Mouse (Mus musculus) liver, embryonic 12.5 days (tissue): ENCODE measurements around the gene Tbc1d1. TPM values are rescaled to one million over a fixed set of nuclear protein-coding genes. Genes with fewer than 3 reads are reported as not detected.

Experiments
- ATAC-seq: fragments of 200-750 bp; cut with Nextera tagmentation; 2 replicates; pipeline ENCODE4 v1.8.0; 2017; ENCODE audit warnings: moderate number of reproducible peaks, mild to moderate bottlenecking, moderate library complexity
- H3K27ac ChIP-seq: fragments of 300-500 bp; sonication (generic); 2 replicates; pipeline ENCODE4 v1.5.1; 2016; ENCODE audit warnings: mild to moderate bottlenecking
- H3K27me3 ChIP-seq: fragments of 300-500 bp; sonication (generic); replicated peaks from 2 replicates; pipeline ENCODE4 v1.6.1; 2016; ENCODE audit warnings: mild to moderate bottlenecking, moderate library complexity
- H3K36me3 ChIP-seq: fragments of 300-500 bp; sonication (generic); 2 replicates; pipeline ENCODE4 v1.6.1; 2016; ENCODE audit warnings: mild to moderate bottlenecking, moderate library complexity
- H3K4me1 ChIP-seq: fragments of 300-500 bp; sonication (generic); 2 replicates; pipeline ENCODE4 v1.6.1; 2016
- H3K4me2 ChIP-seq: fragments of 300-500 bp; sonication (generic); 2 replicates; pipeline ENCODE4 v1.6.1; 2016; ENCODE audit warnings: mild to moderate bottlenecking, moderate library complexity
- H3K4me3 ChIP-seq: fragments of 300-500 bp; sonication (generic); 2 replicates; pipeline ENCODE4 v1.5.1; 2016; ENCODE audit warnings: mild to moderate bottlenecking, moderate library complexity
- H3K9ac ChIP-seq: fragments of 300-500 bp; sonication (generic); 2 replicates; pipeline ENCODE4 v1.6.1; 2016; ENCODE audit warnings: mild to moderate bottlenecking, moderate library complexity
- H3K9me3 ChIP-seq: fragments of 300-500 bp; sonication (generic); replicated peaks from 2 replicates; pipeline ENCODE4 v1.6.1; 2016; ENCODE audit warnings: mild to moderate bottlenecking, moderate library complexity
- WGBS: fragments of 180-500 bp; shearing (Covaris S2); methylation state at CpG from one replicate; pipeline ENCODE4 v1.1.7; 2016; ENCODE audit not compliant: insufficient replicate concordance; 5-methylcytosine and 5-hydroxymethylcytosine counted together
- polyA plus RNA-seq: library from polyadenylated mRNA; unstranded; fragments of >200 nt; fragmentation: Nextera tagmentation; extraction: Ambion mirVana; gene quantifications from 2 replicates; pipeline ENCODE4 v1.2.1, GENCODE M21; 2016

The Tbc1d1 gene
- polyA plus RNA-seq, 1 experiment from 2014 or later: 13.8 TPM

- no peaks in the 10 kb centered on the region for H3K9me3 ChIP-seq
- no peak overlapping the region for H3K9ac ChIP-seq
- no peak overlapping the region for H3K4me3 ChIP-seq
- 0 out of 2 replicates have a peak, but pooled peaks cover 12% of the 10 kb centered on the region for H3K27me3 ChIP-seq
- peaks cover 20% of the 10 kb centered on the region for H3K4me1 ChIP-seq
- H3K27ac ChIP-seq: no peak overlapping the region
- WGBS: 65% methylated on average over 10 of the region's 10 CpGs
- H3K4me2 ChIP-seq: no peak overlapping the region
- no peak for ATAC-seq
- no peaks in the 10 kb centered on the region for H3K36me3 ChIP-seq
These were observed 9.6 kb upstream of the Tbc1d1 start for GRCm38 (mm10) chr5:64146384-64147005.

DNA sequence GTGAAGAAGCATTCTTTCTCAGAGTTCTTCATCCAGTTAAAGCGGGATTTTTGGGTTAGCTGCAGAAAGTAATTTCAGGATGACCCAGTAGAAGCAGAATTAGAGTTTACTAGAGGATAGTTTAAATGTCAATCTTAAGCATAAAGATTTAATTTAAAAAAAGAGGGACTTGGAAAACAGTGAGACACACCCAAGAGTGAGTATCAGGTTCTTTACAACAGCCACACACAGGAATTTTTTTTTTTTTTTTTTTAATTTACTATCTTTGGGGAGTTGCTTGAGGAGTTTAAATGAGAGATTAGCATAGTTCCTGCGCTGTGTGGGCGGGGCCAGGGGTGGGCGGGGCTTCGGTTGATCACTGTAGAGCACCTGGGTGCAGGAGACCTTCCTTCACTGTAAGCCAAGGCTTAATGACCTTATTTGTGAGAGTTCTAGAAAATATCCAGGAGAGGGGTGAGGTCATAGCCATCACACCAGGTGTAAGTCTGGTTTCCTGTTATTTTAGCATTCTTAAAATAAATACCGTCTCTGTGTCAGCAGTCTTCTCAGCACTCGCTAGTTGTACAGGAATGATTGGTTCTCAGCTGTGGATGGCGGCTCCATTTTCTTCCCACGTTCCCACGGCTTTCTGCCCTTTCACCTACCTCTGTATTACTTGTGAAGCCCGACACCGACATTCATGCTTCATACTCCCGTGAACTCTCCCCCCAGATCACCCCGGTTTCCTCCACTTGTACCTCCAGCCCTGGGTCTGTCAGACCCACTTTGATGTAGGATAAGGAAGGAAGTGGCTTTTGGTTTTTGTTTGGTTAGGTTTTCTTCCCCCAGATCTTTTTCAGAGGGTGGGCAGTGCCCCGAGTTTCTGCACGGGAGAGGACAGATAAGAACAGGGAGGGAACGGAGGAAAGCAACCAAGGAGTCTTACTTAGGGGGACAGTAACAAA, 6.6 kb upstream of the Tbc1d1 start:
- Histone ChIP-seq H3K27ac (peak overlapping the region; percentile 70), H3K4me1 (peaks cover 20% of the 10 kb centered on the region), H3K9ac (peak overlapping the region; percentile 51), H3K4me2 (peak overlapping the region; percentile 79), H3K27me3 (0 out of 2 replicates have a peak, but pooled peaks cover 12% of the 10 kb centered on the region), H3K9me3 (no peaks in the 10 kb centered on the region), H3K36me3 (no peaks in the 10 kb centered on the region), H3K4me3 (peak overlapping the region; percentile 54)
- WGBS: 5% methylated on average over 17 of the region's 17 CpGs
- peak; percentile 92 for ATAC-seq

DNA sequence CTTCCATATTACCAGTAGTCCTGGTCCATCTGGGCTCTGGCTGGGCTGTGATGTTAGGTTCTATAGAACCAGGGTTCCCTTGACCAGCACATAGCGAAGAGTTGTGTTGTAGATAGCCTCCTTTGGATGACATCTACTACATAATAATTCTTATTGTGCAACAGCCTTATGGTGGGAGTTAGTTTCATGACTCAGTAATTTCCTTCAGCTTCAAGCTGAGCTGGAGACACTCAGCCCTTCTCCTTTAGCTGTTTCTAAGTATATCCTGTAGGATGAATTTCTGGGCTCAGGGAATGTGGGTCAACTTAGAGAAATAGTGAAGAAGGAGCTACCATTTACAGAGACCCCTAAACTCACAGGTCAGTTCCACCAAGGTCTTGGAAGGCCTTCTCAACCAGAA, 2.8 kb upstream of the Tbc1d1 start:
- H3K27ac ChIP-seq: no peak overlapping the region
- ATAC-seq: no peak
- no peaks in the 10 kb centered on the region for H3K36me3 ChIP-seq
- WGBS: 63% methylated on average over 1 of the region's 1 CpGs
- H3K9ac ChIP-seq: no peak overlapping the region
- no peaks in the 10 kb centered on the region for H3K9me3 ChIP-seq
- peaks cover 41% of the 10 kb centered on the region for H3K4me1 ChIP-seq
- no peak overlapping the region for H3K4me3 ChIP-seq
- H3K27me3 ChIP-seq: peaks cover 9% of the 10 kb centered on the region; the same call in 1 of the 2 replicates
- no peak overlapping the region for H3K4me2 ChIP-seq

GRCm38 (mm10) chr5:64156579-64156978, 474 bp downstream of the Tbc1d1 start:
- peaks cover 31% of the 10 kb centered on the region for H3K27me3 ChIP-seq
- 25% methylated on average over 4 of the region's 4 CpGs for WGBS
- H3K36me3 ChIP-seq: no peaks in the 10 kb centered on the region
- no peaks in the 10 kb centered on the region for H3K9me3 ChIP-seq
- peak overlapping the region; percentile 21 for H3K4me3 ChIP-seq
- peak overlapping the region; percentile 39 for H3K9ac ChIP-seq
- ATAC-seq: no peak
- H3K27ac ChIP-seq: peak overlapping the region; percentile 69
- peaks cover 54% of the 10 kb centered on the region for H3K4me1 ChIP-seq
- peak overlapping the region; percentile 56 for H3K4me2 ChIP-seq

- H3K4me1 ChIP-seq: peaks cover 67% of the 10 kb centered on the region
- H3K27me3 ChIP-seq: peaks cover 35% of the 10 kb centered on the region
- no peaks in the 10 kb centered on the region for H3K36me3 ChIP-seq
- H3K9me3 ChIP-seq: no peaks in the 10 kb centered on the region
- H3K4me2 ChIP-seq: no peak overlapping the region
- no peak for ATAC-seq
- no peak overlapping the region for H3K9ac ChIP-seq
- no peak overlapping the region for H3K4me3 ChIP-seq
- no peak overlapping the region for H3K27ac ChIP-seq
- WGBS: 59% methylated on average over 1 of the region's 1 CpGs
These were observed 1.8 kb downstream of the Tbc1d1 start for GRCm38 (mm10) chr5:64157926-64158325.

GRCm38 (mm10) chr5:64158501-64158900, 2.4 kb downstream of the Tbc1d1 start:
- Histone ChIP-seq H3K4me2 (peak overlapping the region; percentile 94), H3K9ac (no peak overlapping the region), H3K4me1 (peaks cover 73% of the 10 kb centered on the region), H3K27ac (no peak overlapping the region), H3K27me3 (peaks cover 35% of the 10 kb centered on the region), H3K9me3 (no peaks in the 10 kb centered on the region), H3K36me3 (no peaks in the 10 kb centered on the region), H3K4me3 (no peak overlapping the region)
- peak; percentile 22; the same call in 1 of the 2 replicates for ATAC-seq
- WGBS: 18% methylated on average over 4 of the region's 4 CpGs

- Histone ChIP-seq H3K4me3 (peak overlapping the region; percentile 76), H3K9ac (peak overlapping the region; percentile 73), H3K36me3 (no peaks in the 10 kb centered on the region), H3K9me3 (no peaks in the 10 kb centered on the region), H3K4me1 (peaks cover 77% of the 10 kb centered on the region), H3K27ac (no peak overlapping the region), H3K27me3 (peaks cover 35% of the 10 kb centered on the region), H3K4me2 (peak overlapping the region; percentile 94)
- ATAC-seq: no peak
- 1% methylated on average over 39 of the region's 39 CpGs for WGBS
These were observed 3.1 kb downstream of the Tbc1d1 start for GRCm38 (mm10) chr5:64159065-64159780.

GRCm38 (mm10) chr5:64159781-64160704, 3.9 kb downstream of the Tbc1d1 start:
- Histone ChIP-seq H3K4me1 (peaks cover 77% of the 10 kb centered on the region), H3K9ac (peak overlapping the region; percentile 73), H3K4me3 (peak overlapping the region; percentile 76), H3K9me3 (no peaks in the 10 kb centered on the region), H3K36me3 (no peaks in the 10 kb centered on the region), H3K27ac (peak overlapping the region; percentile 5; the same call in 1 of the 2 replicates), H3K27me3 (peaks cover 35% of the 10 kb centered on the region), H3K4me2 (peak overlapping the region; percentile 94)
- peak; percentile 53 for ATAC-seq
- WGBS: under 1% methylated on average over 55 of the region's 63 CpGs

DNA sequence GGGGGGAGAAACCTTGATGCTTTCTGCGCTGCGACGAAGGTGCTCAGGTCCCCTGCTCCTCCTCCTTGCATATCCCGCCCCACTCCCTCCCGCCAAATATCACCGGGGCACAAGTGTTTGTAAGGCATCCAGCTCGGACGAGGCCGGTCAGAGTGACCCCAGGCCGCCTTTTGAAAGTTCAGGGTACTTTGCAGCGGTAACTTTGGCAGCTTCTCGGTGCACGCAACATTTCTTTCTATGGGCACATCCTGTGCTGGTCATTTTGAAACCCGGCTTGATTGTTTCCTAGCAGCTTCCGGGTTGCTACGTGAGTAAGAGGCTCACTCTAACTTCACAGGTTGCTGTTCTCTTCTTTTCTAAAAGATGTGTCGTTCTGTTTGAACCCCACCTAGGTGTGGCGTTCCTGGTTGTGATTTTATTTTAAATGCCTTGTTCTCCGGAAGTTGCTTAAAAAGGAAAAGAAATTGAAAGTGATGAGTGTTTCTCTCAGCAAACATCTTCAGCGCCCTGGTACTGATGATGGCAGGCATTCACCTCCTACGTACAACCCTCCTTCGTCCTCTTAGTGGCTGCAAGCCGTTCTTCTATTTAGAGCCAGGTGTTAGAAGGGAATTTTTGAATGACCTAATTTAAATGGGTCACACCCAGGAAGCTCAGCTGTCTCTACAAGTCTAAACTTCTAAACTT, 4.7 kb downstream of the Tbc1d1 start:
- Histone ChIP-seq H3K36me3 (no peaks in the 10 kb centered on the region), H3K4me2 (peak overlapping the region; percentile 94), H3K27me3 (peaks cover 35% of the 10 kb centered on the region), H3K27ac (no peak overlapping the region), H3K4me3 (peak overlapping the region; percentile 76), H3K9me3 (no peaks in the 10 kb centered on the region), H3K9ac (peak overlapping the region; percentile 73), H3K4me1 (peaks cover 76% of the 10 kb centered on the region)
- no peak for ATAC-seq
- 1% methylated on average over 23 of the region's 23 CpGs for WGBS

- H3K36me3 ChIP-seq: no peaks in the 10 kb centered on the region
- H3K4me1 ChIP-seq: peaks cover 66% of the 10 kb centered on the region
- H3K27ac ChIP-seq: no peak overlapping the region
- H3K27me3 ChIP-seq: peaks cover 35% of the 10 kb centered on the region
- H3K4me2 ChIP-seq: peak overlapping the region; percentile 94
- peak overlapping the region; percentile 73; the same call in 1 of the 2 replicates for H3K9ac ChIP-seq
- no peaks in the 10 kb centered on the region for H3K9me3 ChIP-seq
- 42% methylated on average over 3 of the region's 3 CpGs for WGBS
- H3K4me3 ChIP-seq: 0 out of 2 replicates have a peak overlapping the region, but pooled peaks have one; percentile 3
- 0 out of 2 replicates have a peak, but pooled peaks have one; percentile 26 for ATAC-seq
These were observed 5.8 kb downstream of the Tbc1d1 start for GRCm38 (mm10) chr5:64161917-64162316.
